Mouse (Mus musculus) ES-Bruce4 (cell line): Measurements from ENCODE around the gene Pias1.

Experiments
- CTCF ChIP-seq: IDR thresholded peaks from one replicate; pipeline ENCODE4 v1.8.1; 2011; ENCODE audit warnings: low read depth, low read length
- EP300 ChIP-seq: IDR thresholded peaks from 2 replicates; pipeline ENCODE4 v1.6.1; 2011; ENCODE audit warnings: low read depth, low read length; ENCODE audit not compliant: insufficient read depth
- POLR2A ChIP-seq: IDR thresholded peaks from one replicate; pipeline ENCODE4 v1.8.1; 2011; ENCODE audit warnings: low read length; ENCODE audit not compliant: insufficient read depth

GRCm38 (mm10) chr9:62848641-62849040 is 139.1 kb downstream of the Pias1 start:
- TF ChIP-seq POLR2A (no peak), CTCF (no peak), EP300 (no peak)
